Mouse (Mus musculus) embryonic facial prominence, embryonic 11.5 days (tissue): Measurements from ENCODE around the gene Tmigd1. TPM values are rescaled to one million over a fixed set of nuclear protein-coding genes. Genes with fewer than 3 reads are reported as not detected.

Source experiments
- ATAC-seq: fragments of 200-750 bp; cut with Nextera tagmentation; replicated peaks from 2 replicates; pipeline ENCODE4 v1.8.0; 2017; ENCODE audit warnings: low read depth; ENCODE audit not compliant: insufficient number of reproducible peaks, low FRiP score, low TSS enrichment
- DNase-seq: peaks from one replicate; pipeline ENCODE4 v3.0.0-alpha.2; 2015; ENCODE audit warnings: low spot score
- H3K27ac ChIP-seq: fragments of 300-500 bp; sonication (generic); replicated peaks from 2 replicates; pipeline ENCODE4 v1.5.1; 2014; ENCODE audit warnings: mild to moderate bottlenecking, low read depth, low read length, control low read depth
- H3K27me3 ChIP-seq: fragments of 300-500 bp; sonication (generic); 2 replicates; pipeline ENCODE4 v1.6.1; 2014; ENCODE audit warnings: mild to moderate bottlenecking, low read length, moderate library complexity, mixed read lengths; ENCODE audit not compliant: control insufficient read depth, insufficient read depth
- H3K36me3 ChIP-seq: fragments of 300-500 bp; sonication (generic); replicated peaks from 2 replicates; pipeline ENCODE4 v1.6.1; 2014; ENCODE audit warnings: low read depth, mild to moderate bottlenecking, low read length, moderate library complexity, mixed read lengths; ENCODE audit not compliant: control insufficient read depth, insufficient read depth
- H3K4me1 ChIP-seq: fragments of 300-500 bp; sonication (generic); 2 replicates; pipeline ENCODE4 v1.6.1; 2014; ENCODE audit warnings: low read length, mixed read lengths; ENCODE audit not compliant: control insufficient read depth, insufficient read depth
- H3K4me2 ChIP-seq: fragments of 300-500 bp; sonication (generic); 2 replicates; pipeline ENCODE4 v1.6.1; 2014; ENCODE audit warnings: low read depth, mild to moderate bottlenecking, control low read depth, low read length, moderate library complexity
- H3K4me3 ChIP-seq: fragments of 300-500 bp; sonication (generic); 2 replicates; pipeline ENCODE4 v1.5.1; 2014; ENCODE audit warnings: low read depth, low read length, control low read depth
- H3K9ac ChIP-seq: fragments of 300-500 bp; sonication (generic); replicated peaks from 2 replicates; pipeline ENCODE4 v1.6.1; 2014; ENCODE audit warnings: mild to moderate bottlenecking, control low read depth, low read length
- H3K9me3 ChIP-seq: fragments of 300-500 bp; sonication (generic); replicated peaks from 2 replicates; pipeline ENCODE4 v1.6.1; 2016; ENCODE audit warnings: mild to moderate bottlenecking, low read length, inconsistent platforms, mixed read lengths; ENCODE audit not compliant: control insufficient read depth
- WGBS: fragments of 180-500 bp; shearing (Covaris S2); extraction: QIAGEN DNeasy Blood & Tissue Kit; methylation state at CpG from one replicate; pipeline ENCODE4 v1.1.7; 2014; 5-methylcytosine and 5-hydroxymethylcytosine counted together
- polyA plus RNA-seq: library from polyadenylated mRNA; unstranded; fragments of >200 nt; fragmentation: Nextera tagmentation; extraction: Ambion mirVana; gene quantifications from 2 replicates; pipeline ENCODE4 v1.2.1, GENCODE M21; 2014

Tmigd1 gene
- polyA plus RNA-seq, 1 experiment from 2014 or later: not detected

- over 99% methylated on average over 3 of the region's 3 CpGs for WGBS
- ATAC-seq (no peak), DNase-seq (no peak)
- Histone ChIP-seq H3K36me3 (peaks cover 3% of the 10 kb centered on the region; the same call in 1 of the 2 replicates), H3K4me3 (no peak overlapping the region), H3K4me1 (no peaks in the 10 kb centered on the region), H3K4me2 (no peak overlapping the region), H3K27ac (no peak overlapping the region), H3K27me3 (no peaks in the 10 kb centered on the region), H3K9ac (no peak overlapping the region), H3K9me3 (no peaks in the 10 kb centered on the region)
Observed at GRCm38 (mm10) chr11:76965703-76966102, 63.7 kb downstream of the Tmigd1 start.

Other genes starting within 250 kb of the Tmigd1 start
- not detected in 2 replicates for gene Bhlha9, start 229.7 kb upstream of the Tmigd1 start, polyA plus RNA-seq
- 0.24 TPM in 1 of 2 replicates, not detected in the other for gene Trarg1, start 222.4 kb upstream of the Tmigd1 start, polyA plus RNA-seq
- 28.5 and 29.7 TPM in 2 replicates for gene Gosr1, start 138.6 kb upstream of the Tmigd1 start, polyA plus RNA-seq
- gene Cpd, start 55.1 kb upstream of the Tmigd1 start, polyA plus RNA-seq: 14.3 and 15.0 TPM in 2 replicates
- gene Blmh, start 22.6 kb downstream of the Tmigd1 start, polyA plus RNA-seq: 187 and 193 TPM in 2 replicates
- 0.86 and 1.0 TPM in 2 replicates for gene Slc6a4, start 96.4 kb downstream of the Tmigd1 start, polyA plus RNA-seq
- gene Nsrp1, start 176.3 kb downstream of the Tmigd1 start, polyA plus RNA-seq: 59.8 and 63.1 TPM in 2 replicates